Mouse (Mus musculus): ENCODE measurements at regions not wholly inside any gene's neighbourhood (a gene's known extent, or its start where the extent isn't known, plus 50 kb on each side); places are given as distances from the start of the nearest gene placed in this dataset.
"Not testable (repeated sequence)": the region's sequence is repeated elsewhere in the genome, so short reads cannot be mapped to it uniquely, and the experiment has no call there.

DNA sequence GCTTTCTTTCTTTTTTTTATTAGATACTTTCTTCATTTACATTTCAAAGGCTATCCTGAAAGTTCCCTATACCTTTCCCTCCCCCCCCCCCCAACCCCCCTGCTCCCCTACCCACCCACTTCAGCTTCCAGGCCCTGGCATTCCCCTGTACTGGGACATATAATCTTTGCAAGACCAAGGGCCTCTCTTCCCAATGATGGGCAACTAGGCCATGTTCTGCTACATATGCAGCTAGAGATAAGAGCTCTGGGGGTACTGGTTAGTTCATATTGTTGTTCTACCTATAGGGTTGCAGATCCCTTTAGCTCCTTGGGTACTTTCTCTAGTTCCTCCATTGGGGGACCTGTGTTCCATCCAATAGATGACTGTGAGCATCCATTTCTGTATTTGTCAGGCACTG is 55.6 kb upstream of the Slc1a3 start:
- DNase-seq: not testable (repeated sequence)

DNA sequence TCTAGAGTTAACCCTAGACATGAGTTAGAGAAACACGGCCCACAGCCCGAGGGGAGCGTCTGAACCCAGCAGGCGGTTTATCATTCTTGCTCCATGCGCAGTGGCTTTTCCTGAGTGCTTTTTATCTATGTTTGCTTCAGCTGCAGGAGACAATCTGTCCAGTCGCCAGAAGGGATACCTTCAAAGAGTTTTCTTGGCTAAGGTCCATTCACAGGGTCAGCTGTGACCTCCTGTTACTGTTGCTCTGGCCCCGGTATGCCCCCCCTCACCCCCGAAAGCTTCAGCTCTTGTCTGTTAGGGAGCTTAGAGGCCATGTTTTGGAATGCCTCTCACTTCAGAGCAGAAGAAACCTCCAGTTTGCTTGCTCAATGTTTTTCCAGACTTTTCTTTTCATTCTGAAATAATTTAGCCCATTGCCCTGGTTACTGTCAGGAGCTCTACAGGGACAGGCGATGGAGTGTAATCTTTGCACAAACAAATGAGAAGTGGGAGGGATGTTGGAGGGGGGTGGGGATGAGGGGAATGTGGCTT is 51.2 kb upstream of the Slc1a3 start:
- DNase-seq: no peak

DNA sequence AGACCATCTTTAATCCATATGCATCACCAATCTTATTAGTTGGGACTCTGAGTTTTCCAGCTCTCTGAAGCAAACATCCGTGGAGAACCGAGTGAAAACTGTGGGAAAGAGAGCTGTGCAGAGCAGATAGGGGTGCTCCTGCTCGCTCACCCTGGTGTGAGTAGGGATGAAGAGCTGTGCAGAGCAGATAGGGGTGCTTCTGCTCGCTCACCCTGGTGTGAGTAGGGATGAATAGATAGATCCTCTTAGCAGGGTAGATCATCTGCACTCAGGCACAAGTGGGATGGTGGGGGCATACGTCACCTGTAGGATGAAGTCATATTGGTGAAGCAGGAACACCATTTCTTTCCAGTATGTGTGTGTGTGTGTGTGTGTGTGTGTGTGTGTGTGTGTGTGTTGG is 50.6 kb upstream of the Slc1a3 start:
- DNase-seq: no peak
